Mouse (Mus musculus): Measurements from ENCODE around the gene Tmem63c. TPM values are rescaled to one million over a fixed set of nuclear protein-coding genes. Genes with fewer than 3 reads are reported as not detected.

Tmem63c gene
- total RNA-seq, 2 experiments from 2014 or later: not detected

DNA sequence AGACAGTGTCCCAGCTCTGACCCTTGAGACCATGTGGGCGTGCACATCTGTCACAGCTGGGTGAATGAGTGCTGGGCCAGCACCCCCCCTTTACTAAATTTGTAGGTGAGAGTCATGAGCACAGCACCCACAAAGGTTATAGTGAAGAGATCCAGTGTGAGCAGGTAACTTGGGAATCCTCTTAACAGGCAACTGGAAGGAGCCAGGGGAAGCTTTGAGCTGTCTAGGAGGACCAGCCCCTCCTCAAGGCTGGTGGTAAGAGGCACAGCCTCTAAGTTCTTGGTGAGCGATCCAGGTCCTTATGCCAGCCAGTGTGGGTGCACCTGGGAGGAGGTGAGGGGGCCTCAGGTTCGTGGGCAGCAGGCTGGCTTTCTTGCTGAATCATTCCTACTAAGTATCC is 17.5 kb upstream of the Tmem63c start:
- Histone ChIP-seq H3K27ac (no peak overlapping the region), H3K4me3 (no peak overlapping the region)
- no peak for DNase-seq
- no peak for TF ChIP-seq CTCF (IDR thresholded peaks at IDR 0.05)
- intact Hi-C loops (cut with DNase I): no loop called here

DNA sequence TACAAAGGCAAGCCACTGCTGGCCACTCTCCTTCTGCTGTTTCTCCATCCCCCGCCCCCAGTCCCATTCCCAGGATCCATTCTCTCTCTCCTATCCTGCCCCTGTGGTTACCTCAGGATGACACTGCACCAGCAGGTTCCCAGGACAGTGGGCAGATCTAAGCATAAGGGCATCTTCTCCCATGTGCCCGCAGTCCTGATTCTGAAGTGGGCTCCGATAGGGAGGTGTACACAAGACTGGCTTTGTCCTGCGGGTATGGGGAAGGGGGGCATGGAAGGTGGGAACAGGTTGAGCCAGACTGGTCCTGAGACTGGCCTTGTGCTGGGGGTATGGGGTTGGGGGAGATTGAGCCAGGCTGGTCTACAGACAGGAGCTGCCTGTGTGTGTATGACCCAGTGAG is 16.5 kb upstream of the Tmem63c start:
- no peak for TF ChIP-seq CTCF (IDR thresholded peaks at IDR 0.05)
- no peak for DNase-seq
- H3K4me3 ChIP-seq: no peak overlapping the region
- H3K27ac ChIP-seq: no peak overlapping the region
- intact Hi-C loops (cut with DNase I): no loop called here

DNA sequence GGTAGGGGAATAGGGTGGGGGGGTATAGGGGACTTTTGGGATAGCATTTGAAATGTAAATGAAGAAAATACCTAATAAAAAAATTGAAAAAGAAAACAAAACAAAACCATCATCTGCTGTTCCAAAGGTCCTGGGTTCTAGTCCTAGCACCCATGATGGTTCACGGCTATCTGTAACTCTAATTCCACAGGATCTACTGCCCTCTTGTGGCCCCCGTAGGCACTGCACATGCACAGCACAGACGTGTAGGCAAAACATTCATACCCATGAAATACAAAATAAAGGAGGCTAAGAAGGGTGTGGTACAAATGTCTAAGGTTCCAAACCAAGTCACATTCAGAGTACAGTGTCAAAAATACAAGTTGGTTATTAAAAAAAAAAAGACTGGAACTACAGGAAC is 4.1 kb upstream of the Tmem63c start:
- no peak overlapping the region for H3K4me3 ChIP-seq
- peak; percentile 68 for TF ChIP-seq CTCF (IDR thresholded peaks at IDR 0.05)
- H3K27ac ChIP-seq: no peak overlapping the region
- intact Hi-C loops (cut with DNase I): no loop called here
- peak; percentile 38 for DNase-seq

GRCm38 (mm10) chr12:87018756-87019155 is 2.4 kb upstream of the Tmem63c start:
- TF ChIP-seq CTCF (IDR thresholded peaks at IDR 0.05): no peak
- intact Hi-C loops (cut with DNase I): no loop called here
- no peak overlapping the region for H3K27ac ChIP-seq
- DNase-seq: peak; percentile 47
- no peak overlapping the region for H3K4me3 ChIP-seq

DNA sequence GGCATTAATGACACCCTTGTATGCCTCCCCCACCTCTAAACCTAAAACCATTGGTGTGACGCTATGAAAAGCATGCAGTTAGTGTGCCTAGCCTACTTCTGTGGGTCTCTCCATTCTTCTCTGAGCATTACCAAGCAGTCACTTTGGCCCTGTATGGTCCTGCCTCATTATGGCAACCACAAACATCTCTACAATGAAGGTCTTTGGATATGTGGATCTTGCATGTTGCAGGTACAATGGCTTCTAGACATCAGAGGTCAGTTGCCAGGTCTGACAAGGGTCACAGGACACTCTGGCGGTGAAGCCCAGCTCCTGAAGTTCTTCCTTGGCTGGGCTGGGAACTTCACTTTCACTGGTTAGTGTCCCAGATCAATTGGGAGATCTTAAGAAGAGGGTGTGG is 866 bp downstream of the Tmem63c start:
- H3K4me3 ChIP-seq: no peak overlapping the region
- TF ChIP-seq CTCF (IDR thresholded peaks at IDR 0.05): no peak
- H3K27ac ChIP-seq: no peak overlapping the region
- no peak for DNase-seq
- intact Hi-C loops (cut with DNase I): no loop called here

- TF ChIP-seq CTCF (IDR thresholded peaks at IDR 0.05): no peak
- DNase-seq: no peak
- Histone ChIP-seq H3K4me3 (no peak overlapping the region), H3K27ac (no peak overlapping the region)
- intact Hi-C loops (cut with DNase I): no loop called here
These were observed 2.3 kb downstream of the Tmem63c start for GRCm38 (mm10) chr12:87023456-87023855.

DNA sequence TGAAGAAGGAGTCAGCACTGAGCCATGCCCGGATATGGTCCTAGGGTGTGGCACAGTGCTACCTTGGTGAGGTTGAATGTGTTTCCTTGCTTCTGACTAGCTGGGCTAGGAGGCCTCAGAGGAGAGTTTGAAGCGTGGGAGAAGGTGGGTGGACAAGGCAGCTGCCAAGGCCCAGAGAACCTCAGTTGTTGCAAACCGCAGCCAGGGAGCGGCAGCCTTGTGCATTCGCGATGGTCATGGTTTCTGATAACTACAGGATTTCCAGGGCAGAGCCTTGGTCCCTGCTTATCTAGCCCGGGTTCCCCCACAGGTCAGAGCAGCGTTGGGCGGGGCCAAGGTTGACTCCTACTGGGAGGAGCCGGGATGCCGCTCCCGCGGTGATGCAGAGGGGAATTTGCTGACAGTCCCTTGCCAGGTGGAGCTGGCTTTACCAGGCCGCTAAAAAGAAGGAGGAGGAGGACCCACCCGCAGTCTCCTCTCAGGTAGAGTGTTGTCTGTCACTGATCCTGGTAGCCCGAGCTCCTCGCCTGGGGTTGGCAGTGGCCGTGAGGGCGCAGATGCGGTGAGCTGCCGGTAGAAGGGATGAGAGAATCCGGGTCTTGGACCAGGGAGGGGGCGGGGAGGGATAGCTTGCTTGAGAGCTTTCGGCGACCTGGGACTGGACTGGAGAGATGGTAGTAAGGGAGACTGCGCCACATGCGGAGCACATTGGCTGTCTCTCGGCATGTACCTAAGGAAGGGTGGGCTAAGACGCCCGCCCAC is 5.2 kb downstream of the Tmem63c start:
- Histone ChIP-seq H3K27ac (no peak overlapping the region), H3K4me3 (no peak overlapping the region)
- TF ChIP-seq CTCF (IDR thresholded peaks at IDR 0.05): no peak
- intact Hi-C loops (cut with DNase I): no loop called here
- no peak for DNase-seq

- no peak for TF ChIP-seq CTCF (IDR thresholded peaks at IDR 0.05)
- Histone ChIP-seq H3K27ac (no peak overlapping the region), H3K4me3 (no peak overlapping the region)
- DNase-seq: no peak
- intact Hi-C loops (cut with DNase I): no loop called here
These were observed 5.7 kb downstream of the Tmem63c start for GRCm38 (mm10) chr12:87026871-87027240.

GRCm38 (mm10) chr12:87027391-87027790 is 6.3 kb downstream of the Tmem63c start:
- intact Hi-C loops (cut with DNase I): no loop called here
- H3K27ac ChIP-seq: no peak overlapping the region
- no peak for DNase-seq
- H3K4me3 ChIP-seq: no peak overlapping the region
- no peak for TF ChIP-seq CTCF (IDR thresholded peaks at IDR 0.05)

DNA sequence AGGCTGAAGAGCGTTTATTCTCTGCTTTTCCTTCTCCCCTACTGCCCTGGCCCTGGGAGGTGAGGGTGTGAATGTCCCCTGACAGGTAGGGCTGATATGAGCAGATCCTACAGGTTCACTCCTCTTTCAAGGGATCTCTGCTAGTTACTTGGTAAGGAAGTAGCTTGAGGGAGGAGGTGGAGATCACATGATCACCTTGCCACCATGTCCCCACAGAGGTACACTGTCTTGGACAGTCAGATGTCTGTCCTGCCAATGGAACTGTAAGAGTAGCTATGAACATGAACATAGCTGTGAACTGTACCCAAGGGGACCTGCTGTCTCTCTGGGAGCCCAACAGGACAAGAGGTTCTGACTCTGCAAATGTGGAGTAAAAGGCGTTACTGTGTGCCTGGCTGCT is 6.9 kb downstream of the Tmem63c start:
- TF ChIP-seq CTCF (IDR thresholded peaks at IDR 0.05): no peak
- H3K4me3 ChIP-seq: no peak overlapping the region
- no peak for DNase-seq
- H3K27ac ChIP-seq: no peak overlapping the region
- intact Hi-C loops (cut with DNase I): no loop called here

GRCm38 (mm10) chr12:87029251-87029976 is 8.3 kb downstream of the Tmem63c start:
- TF ChIP-seq CTCF (IDR thresholded peaks at IDR 0.05): no peak
- no peak overlapping the region for H3K4me3 ChIP-seq
- intact Hi-C loops (cut with DNase I): no loop called here

GRCm38 (mm10) chr12:87031163-87031763 is 10.1 kb downstream of the Tmem63c start:
- Histone ChIP-seq H3K4me3 (no peak overlapping the region), H3K27ac (no peak overlapping the region)
- no peak for TF ChIP-seq CTCF (IDR thresholded peaks at IDR 0.05)
- DNase-seq: no peak
- intact Hi-C loops (cut with DNase I): no loop called here

More at GRCm38 (mm10) chr12:87029251-87029976, 8.3 kb downstream of the Tmem63c start:
- DNase-seq: no peak
- no peak overlapping the region for H3K27ac ChIP-seq

DNA sequence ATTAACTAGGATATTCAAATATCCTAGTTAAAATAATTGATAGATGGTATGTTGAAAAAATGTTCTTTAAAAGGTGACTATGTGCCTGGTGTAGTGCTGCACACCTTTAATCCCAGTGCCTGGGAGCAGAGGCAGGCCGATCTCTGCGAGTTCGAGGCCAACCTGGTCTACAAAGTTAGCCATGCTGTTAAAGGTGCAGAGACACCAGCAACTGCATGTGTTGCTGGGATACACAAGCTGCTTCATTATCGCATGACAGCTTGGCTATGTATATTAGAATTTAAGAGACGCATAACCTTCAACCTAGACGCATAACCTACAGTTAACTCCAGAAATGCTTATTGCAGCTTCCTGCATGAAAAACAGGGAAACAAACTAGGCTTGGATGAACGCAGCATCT is 15.5 kb downstream of the Tmem63c start:
- no peak for DNase-seq
- Histone ChIP-seq H3K4me3 (no peak overlapping the region), H3K27ac (no peak overlapping the region)
- TF ChIP-seq CTCF (IDR thresholded peaks at IDR 0.05): no peak
- intact Hi-C loops (cut with DNase I): no loop called here
